Mouse (Mus musculus) adrenal gland, postnatal 25 days (tissue): ENCODE measurements at regions not wholly inside any gene's neighbourhood (a gene's known extent, or its start where the extent isn't known, plus 50 kb on each side); places are given as distances from the start of the nearest gene placed in this dataset.
A peak's percentile ranks its signal among the peaks of the same experiment; 100 is the strongest.

Source experiments
- DNase-seq: peaks from one replicate; pipeline ENCODE4 v3.0.0; 2021; ENCODE audit warnings: mixed read lengths

DNA sequence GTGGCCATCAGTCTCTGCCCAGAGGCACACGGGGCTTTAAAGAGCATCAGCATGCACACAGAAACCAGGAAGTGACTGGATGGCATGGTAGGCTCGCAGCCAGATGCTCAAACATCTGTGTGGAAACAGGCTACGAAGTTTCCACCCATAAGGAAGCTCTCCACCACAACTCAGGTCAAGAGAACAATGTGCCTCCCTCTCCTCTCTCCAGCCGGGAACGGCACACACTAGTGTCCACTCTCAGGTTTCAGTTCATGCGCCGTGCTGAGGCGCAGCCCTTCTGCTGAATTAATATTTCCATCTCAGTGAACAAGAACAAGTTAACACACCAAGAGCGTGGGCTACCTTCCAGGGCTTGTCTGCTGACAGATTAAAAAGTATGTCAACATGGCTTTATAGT lies 375.4 kb upstream of the Jarid2 start:
- DNase-seq = no peak

DNA sequence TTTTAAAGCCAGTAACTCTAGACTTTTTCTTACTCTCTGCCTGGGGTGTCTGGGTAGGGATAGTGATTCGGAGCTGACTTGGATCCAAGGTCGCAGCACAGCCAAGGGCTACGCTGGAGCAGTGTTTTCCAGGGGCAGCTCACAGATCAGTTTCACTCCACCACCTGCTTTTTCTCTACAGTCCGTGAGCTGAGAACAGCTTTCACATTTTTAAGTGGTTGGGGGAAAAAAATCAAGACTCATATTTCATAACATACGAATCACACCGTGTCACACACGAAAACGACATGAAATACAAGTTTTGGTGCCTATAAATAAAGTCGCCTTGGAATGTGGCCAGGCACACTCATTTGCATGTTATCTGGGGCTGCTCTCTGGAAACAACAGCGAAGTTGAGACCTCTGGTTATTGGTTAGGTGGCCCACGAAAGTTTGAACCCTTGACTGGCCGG lies 373.5 kb upstream of the Jarid2 start:
- DNase-seq = peak; percentile 35

DNA sequence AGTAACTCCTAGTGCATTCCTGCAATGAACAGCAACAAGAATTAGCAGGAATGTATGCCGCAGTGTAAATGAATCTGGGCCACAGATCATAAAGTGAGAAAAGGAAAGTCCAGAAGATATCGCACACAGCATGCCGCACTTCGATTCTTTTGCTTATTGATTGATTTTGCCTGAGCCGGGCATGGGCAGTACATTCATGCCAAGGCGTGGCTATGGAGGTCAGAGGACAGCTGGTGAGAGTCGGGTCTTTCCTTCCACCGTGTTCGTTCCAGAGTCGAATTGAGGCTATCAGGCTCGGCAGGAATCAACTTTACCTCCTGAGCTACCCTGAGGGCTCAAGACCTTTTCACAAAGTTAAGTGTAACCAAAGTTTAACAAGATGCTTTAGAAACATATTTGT lies 372.3 kb upstream of the Jarid2 start:
- DNase-seq = no peak

DNA sequence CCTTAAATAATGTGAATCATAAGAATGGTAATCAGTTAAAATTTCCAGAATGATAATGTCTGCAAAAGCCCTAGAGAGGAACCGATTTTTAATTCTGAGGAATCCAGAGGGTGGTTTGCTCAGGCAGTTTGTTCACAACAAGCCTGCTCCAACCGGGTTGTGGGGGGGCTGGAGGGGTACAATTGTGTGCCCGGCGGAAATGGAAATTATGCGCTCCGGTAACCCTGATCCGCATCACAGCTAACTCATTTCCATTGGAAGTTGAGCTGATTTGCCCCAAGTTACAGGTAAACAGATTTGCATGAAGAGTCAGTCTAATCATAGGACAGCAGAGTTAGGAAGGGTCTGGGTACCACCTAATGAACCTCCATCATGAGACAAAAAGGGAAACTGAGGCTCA lies 369.9 kb upstream of the Jarid2 start:
- DNase-seq = no peak

DNA sequence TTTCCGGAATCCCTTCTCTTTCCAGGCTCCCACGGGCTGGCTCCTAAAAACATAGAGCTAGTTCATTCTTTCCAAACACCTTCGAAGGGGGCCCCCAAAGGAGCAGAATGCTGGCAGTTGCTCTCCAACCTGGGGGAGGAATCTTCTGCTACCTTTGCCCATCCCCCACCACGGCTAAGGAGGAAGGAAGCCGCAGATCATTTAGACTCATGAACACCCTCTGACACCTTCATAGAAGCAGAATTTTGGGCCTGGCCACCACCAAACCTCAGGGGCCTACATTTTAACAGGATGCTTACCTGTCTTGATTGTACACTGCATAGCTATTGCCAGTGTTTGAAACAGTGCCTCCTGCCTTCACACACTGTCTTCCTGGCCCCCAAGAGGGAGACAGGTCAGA lies 369.3 kb upstream of the Jarid2 start:
- no peak for DNase-seq

DNA sequence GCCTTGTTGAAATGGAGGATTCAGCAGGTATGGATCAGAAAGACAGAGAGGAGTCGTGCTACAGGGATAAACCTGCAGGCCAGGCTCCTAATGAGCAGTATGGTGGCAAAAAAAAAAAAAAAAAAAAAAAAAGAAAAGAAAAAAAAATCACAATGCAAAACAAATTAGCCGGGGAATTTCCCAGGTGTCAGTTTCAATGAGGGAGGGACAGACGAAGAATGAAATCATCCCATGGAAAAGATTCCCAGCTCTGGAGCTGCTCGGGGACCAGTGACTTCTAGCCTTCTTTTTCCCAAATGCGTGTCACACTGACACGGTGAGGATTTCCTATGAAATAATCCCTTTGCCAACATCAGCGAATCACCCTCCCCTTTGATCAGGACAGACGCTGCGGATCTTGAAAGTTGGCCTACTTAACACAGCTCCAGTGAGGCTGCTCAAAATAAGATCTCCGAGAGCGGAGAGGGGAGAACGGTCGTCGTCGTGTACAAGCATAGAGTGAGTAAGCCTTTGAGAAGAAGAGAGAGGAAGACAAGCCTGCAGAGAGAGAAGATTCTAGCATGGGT lies 368.5 kb upstream of the Jarid2 start:
- DNase-seq = no peak

DNA sequence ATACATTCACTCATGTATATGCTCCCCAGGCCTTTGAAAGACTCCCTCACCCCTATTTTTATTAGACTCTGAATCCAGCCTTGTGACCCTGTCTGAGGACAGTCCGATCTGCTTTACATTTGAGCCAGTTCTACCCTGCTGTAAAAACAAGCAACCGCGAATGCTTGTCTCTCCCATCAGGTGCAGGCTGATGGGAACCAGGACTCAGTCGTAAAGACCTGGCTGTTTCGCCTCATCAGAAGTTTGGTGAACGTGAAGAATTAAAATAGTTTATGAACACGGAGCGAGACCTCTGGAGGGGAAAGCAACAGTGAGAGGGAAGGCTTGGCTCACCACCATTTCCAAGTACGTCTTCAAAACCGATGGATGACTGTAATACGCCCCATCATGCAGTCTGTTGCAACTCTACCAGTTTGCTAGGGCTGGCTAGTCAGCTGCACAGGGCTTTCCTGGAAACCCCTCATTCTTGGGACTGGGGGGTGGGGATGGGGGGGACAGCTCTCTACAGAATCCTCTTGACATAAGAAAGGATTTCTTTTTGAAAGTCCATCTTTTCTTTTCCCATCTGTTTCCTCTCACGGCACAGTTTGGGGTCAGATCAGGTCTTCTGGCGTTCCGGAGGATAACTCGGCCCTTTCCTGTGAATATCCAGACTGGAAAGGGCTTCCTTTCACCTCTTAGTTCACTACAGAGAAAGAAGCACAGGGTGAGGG lies 366.8 kb upstream of the Jarid2 start:
- DNase-seq = no peak

DNA sequence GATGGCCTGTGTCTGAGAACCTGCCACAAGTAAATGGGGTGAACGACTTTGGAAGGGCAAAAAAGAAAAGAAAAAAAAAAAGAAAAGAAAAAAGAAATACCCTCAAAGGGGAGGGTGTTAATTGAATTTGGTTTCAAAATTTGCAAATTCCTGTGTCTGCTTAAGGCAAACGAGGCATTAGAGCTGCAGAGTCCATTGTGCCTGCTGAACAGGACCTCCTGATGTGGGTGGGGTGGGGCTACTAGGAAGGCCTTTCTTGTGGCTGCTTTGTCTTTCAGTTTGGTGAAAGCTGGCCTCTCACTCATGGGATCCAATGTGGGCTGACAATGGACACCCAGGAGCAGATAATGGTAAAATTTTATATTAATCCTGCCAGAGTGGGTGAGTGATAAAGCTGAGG lies 366.3 kb upstream of the Jarid2 start:
- DNase-seq = no peak

DNA sequence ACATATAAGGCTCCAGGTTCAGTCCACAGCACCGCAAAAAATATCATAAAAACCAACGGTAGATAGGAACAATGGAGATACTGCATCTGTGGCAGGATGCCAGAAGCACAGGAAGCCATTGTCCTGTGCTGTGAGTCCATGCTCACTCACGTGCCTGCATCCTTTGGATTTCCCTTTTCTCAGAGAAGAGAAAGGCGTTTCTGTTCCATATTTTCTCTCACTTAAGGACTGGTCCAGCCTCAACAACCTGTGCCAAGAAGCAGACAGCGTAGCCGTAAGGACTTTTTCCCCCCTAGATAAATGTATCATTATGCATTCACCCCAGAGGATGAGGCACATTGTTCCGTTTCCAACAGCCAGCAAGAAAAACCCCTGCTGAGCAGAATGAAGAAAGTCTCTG lies 360.0 kb upstream of the Jarid2 start:
- no peak for DNase-seq

DNA sequence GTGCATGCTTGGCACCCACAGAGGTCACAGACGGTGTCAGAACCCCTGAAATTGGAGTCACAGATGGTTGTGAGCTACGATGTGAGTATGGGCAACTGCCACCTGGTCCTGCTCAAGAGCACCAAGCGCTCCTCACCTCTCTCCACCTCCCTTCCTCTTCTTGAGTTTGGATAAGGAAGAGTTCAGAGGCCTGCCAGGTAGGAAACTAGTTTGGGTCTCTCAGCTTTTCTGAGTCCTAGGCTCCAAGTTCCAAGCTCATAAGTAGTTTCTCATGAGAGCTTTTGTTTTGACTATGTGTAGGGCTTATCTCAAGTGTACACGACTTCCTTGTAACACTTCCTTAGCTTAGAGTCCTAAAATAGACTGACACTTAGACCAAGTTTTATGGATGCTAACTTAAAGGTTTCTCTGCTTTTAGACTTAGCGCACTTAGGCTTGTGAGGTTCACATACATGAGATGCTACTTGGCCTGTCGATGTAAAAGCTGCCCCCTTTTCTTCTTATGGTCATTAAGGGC lies 356.9 kb upstream of the Jarid2 start:
- DNase-seq = no peak

DNA sequence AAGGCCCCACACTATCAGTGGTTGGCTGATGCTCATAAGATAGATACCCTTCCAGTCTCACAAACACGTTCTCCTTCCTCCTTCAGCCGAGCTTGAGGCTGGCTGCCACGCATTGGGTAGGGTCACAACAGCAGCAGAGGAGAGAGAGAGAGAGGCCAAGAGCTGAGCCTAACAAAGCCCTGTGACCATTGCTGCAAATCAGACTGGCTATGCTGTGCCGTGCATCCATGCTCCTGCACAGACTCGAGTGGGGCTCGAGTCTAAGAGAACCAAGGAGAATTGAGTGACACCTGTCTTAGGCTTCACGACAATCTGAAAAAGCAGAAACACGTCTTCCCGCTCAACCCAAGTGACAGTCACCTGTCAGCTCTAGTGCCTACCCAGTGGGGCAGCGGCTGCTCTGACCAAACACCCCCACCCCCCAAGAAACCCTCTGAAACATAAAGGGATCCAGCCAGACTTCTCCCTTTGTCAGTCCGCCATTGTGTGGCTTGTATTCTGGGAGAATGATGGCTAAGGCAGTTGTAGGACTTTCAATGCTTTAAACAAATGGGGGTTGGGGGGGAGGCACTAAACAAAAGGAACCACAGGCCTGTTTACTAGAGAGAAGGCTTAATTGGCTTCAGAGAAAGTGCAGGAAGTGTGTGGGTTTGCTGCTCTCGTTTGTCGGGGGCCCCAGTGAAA lies 353.7 kb upstream of the Jarid2 start:
- DNase-seq = no peak

DNA sequence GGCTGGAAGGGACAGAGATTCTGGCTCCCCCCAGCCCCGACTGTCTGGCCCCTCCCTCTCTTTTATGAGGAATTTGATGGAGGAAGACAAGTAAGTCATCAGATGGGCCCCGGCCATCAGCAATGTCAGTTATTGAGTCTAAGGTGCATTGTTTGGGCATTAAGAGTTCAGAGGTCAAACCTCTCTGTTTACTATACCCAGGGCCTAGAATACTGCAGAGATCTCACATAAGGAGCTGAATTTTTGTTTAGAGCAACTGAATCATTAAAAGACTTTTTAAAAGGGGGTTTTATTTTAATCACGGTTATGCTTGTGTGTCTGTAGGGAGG lies 353.1 kb upstream of the Jarid2 start:
- no peak for DNase-seq

DNA sequence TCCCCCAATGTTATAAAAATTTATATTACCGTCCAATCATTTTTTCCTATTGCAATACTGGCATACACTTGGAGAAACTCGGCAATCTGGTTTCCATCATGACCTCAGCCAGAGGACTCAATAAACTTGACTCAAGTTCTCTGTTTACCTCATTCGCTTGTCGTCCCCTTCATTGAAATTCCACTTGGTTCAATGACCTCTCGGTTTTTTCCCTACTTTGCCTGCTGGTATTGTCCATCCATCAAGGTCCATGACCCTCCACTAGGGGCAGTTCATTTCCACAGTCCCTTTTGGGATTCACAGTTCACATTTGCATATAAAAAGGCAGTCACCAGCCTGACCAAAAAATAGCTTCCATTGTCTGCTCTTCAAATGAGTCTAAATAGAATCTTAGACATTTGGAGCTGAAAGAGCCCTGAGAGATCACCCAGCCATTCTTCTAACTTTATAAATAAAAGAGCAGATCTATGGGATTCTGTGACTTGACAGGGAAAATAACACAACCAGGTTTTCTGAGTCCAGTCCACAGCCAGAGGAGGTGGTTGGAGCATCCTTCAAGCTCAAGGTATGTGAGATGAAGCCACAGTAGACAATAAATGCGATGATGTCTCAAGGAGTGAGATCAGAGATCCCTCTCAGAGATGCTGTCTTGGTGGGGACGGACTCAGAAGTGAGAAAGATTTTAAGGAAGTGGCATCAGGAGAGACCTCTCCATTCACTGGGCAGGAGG lies 347.4 kb upstream of the Jarid2 start:
- no peak for DNase-seq

DNA sequence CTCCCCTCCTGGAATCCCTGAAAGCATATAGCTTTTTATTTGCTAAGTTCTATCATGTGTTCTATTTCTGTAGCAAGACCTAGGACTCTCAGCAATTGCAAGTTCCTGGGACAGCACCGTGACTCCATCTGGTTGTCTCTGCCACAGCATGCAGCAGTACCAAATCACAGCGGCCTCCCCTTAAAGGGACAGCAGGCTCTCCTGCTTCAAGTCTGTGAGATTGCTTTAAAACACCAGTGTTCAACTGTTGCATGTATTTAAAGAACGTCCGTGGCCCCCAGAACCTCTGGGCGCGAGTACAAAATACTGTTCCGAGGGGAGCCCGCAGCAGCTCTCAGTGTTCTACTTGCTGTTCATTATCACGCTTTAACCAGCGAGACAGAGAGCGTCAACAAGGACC lies 346.0 kb upstream of the Jarid2 start:
- DNase-seq = no peak

DNA sequence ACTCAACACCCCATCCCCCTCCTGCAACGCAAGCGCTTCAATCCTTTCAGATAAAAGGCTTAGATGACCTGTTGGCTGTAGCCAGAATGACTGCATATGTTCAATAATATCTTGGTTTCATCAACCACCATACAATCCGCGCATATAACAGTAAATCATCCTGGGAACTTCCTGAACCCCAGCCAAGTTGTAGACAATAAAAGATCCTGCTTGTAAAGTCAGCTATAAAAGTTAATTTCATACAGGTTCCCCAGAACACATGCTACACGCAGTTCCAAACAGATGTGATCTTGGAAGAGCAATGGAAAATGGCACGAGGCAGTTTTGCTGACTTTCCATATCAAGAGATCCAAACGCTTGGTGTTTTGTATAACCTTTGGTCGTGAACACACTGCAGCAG lies 342.5 kb upstream of the Jarid2 start:
- DNase-seq = no peak

DNA sequence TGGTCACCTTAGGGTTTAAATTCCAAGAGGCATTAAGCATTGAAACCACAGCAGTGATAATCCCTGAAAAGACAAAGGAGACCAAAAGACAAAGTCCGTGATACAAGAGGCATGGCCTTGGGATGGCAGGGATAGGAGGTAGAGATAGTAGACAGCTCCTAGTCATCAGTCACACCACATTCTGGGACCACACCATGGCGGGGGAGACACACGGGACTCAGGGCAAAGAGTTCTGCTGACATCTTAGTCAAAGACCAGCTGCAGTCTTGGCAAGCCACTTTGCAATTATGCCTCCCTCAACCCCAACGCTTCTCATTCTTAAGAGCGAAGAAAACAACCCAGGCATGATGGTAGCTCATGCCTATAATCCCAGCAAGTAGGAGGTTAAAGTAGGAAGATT lies 339.6 kb upstream of the Jarid2 start:
- DNase-seq = no peak

DNA sequence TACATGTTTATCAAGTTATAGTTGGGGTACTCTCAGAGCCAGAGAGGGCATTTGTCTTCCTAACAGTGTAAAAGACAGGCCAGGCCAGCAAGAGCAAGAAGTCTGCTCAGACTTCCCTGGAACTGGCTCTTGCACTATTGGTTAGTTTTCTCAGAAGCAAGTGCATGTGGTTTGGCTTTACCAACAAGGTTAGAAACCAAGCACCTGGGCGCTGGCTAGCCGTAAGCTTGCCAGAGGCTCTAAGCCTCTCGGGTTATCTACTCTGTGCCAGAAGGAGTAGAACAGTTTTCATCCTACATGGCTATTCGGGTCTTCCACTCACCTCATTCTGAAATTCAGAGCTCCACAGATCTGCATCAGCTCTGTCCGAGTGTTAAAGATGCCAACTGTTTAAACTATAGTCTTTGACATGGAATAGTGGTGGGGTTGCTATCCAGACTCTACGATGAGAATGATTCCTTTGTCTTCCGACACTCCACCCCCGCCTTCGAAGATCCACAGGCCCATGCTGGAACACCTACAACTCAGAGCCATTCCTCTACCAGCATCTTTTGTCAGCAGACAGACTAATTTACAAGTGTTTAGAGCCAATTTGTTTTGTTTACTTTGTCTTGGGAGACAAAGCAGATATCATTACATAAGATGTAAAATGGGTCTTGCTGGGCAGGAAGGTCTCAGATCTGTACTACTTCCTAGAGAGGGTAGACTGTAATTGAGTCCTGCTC lies 338.4 kb upstream of the Jarid2 start:
- no peak for DNase-seq

DNA sequence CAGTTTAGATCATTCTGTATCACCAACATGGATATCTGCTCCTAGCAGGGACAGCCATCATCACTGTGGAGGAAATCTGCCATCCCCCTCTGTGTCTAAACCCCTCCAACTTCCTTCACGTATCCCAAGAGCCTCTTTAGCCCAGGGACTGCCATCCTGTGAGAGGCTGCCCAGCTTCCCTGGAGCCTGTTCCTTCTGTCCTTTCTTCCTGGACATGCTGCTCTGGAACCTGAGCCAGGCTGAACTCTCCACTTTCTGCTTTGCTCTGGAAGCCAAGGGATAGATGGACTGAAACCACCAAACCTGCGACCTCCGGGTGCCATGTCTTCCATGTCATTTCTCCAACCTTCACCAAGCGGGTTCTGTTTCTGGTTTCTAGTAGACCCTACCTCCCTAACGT lies 335.3 kb upstream of the Jarid2 start:
- no peak for DNase-seq

DNA sequence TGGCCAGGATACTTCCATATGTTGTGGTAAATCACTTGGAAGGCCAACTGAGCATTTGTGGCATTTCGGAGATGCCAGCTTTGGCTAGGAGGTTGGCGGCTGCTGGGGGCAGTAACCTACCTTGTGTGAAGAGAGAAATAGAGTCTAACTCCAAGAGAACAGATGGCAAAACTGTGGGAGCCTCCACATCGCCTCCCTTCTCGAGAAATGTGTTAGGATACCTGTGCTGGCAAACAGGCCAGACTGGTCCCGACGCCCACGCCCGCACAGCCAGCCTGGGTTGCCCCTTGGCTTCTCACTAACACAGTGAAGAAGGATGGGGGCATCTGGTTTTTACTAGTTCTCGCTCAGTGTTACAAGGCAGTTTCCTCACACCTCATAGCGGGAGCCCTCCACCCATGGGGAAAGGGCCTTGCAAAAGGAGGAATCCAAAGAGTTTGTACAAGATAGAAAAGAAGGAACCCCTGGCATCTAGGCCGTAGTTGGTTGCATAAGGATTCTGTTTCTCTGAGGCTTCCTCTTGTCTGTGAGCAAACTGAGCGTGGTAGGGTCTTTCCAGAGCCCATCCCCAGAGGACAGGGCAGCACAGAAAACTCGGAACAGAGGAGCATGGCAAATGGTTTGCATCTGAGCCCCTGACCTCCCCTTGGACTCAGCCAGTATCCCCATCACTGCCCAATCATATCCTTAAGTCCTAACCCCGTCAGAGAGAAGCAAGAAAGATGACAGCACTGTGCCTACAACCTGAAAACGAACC lies 330.5 kb upstream of the Jarid2 start:
- no peak for DNase-seq

DNA sequence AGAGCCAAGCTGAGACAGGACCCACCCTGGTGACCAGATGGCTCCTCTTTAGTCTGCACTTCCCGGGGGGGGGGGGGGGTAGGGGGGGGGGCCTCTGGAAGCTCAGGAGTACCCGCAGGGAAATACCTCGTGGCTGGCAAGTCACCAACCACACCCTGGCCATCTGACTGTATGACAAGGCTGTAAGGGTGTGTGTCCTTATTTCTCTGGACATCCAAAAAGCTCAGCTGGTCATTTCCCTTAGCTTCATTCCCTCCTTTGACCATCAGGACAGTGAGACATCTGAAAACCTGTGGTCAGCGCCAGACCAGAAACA lies 329.9 kb upstream of the Jarid2 start:
- DNase-seq = no peak

DNA sequence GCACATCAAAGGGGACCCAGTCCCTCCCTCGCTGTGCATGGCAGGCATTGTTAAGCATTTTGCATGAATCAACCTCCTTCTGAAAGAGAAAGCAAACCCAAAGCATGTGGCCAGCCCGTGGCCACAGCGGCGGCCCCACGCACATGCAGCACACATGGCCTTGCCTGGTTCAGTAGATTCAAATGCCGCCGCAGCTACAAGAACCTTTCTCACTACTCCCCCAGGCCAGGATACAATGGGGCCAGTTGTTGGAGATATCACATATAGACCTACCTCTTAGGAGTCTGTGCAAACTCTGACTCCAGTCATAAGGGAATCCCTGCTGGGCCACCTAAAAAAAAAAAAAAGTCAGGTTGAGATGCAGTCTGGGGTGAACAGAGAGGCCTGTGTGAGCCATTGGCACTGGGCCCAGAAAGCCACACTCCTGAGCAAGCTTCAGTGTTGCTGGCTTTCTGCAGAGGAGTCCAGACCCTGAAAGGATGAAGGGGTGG lies 329.4 kb upstream of the Jarid2 start:
- DNase-seq = no peak
